Mouse (Mus musculus): Measurements from ENCODE around the gene Noct.
"Not testable (repeated sequence)": the region's sequence is repeated elsewhere in the genome, so short reads cannot be mapped to it uniquely, and the experiment has no call there.

- TF ChIP-seq CTCF (IDR thresholded peaks at IDR 0.05; ENCODE audit: control insufficient read depth, insufficient read depth, low read length); POLR2A (IDR thresholded peaks at IDR 0.05; ENCODE audit: borderline replicate concordance, control insufficient read depth, low read depth, low read length): not testable (repeated sequence)
Measured at GRCm38 (mm10) chr3:51183508-51183907, 40.7 kb upstream of the Noct start.

All from bone marrow, adult 2 months (tissue).